Mouse (Mus musculus): Measurements from ENCODE around the gene H2afy. TPM values are rescaled to one million over a fixed set of nuclear protein-coding genes. Genes with fewer than 3 reads are reported as not detected.

The H2afy gene
- polyA plus RNA-seq, 1 experiment, result 146 TPM

DNA sequence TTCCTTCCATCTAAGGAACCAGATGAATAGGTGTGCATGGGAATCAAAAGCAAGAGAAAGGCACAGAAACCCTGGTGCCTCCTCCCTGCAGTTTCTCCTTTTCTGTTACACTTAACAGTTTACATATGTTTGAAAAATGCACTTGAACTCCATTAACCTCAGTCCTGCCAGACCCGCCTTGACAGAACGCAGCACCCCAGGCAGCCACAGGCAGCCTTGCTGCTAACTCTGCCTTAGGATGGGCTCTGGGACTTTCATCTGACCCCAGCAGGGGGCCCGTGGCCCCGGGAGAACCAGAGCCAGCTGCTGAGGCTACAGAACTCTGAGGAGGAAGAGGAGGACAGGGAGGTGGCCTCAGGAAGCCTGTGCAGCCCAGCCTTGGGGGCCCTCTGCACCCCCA is 23.7 kb downstream of the H2afy start:
- no peak for DNase-seq (ENCODE audit: low spot score)

DNA sequence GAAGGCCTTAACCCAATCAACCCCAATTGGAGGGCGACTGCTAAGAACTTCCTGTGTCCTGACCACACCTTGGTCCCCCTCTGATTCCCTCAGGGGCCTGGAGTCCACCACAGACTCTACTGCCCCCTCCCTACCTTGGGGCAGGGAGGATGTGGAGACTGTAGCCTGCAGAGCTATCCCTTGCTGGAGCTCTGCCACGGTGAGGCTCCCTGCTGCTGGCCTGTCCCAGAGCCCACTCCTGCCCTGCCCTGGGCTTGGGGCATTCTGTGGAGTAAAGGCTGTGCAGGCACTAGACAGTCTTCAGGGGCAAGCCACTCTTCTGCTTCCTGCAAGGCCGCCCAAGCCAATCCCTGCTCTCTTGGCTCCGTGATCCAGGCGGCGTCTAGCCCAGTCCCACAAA is 24.6 kb downstream of the H2afy start:
- DNase-seq (ENCODE audit: low spot score), result no peak

DNA sequence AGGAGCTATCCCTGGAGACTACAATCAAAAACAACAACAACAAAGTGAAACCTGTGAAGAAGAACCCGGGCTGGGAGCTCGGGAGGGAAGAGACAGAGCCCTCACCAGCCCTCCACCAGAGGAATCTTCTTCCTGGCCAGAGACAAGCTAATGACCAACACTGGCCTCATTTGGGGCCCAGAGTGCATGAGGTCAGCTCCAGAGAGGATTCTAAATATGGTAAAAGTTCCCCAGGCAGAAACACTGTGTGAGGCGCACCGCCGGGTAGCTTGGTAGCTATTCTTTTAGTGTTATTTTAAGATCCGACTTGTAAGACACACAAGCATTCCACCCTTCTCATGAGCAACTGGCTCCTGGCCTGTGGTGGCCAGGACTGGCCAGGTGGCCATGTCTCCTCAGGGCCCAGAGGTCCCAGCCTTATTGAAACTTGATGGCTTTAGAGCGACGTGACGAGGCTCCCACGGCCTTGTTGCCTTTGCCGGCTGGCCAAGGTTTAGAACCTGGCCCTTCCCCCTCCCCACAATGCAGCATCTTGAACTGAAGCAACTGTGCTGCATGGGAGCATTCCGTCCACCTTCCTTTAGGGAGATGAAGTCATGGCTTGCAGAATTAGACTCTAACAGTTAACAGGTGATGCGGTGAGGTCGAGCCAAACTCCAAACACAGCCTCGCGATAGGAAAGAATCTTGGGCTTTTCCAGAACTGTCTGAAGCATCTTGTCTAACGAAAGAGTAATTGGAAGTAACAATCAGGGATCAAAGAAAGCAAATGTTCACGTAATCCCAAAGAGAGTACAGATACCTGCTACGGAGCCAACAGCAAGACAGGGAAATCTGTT is 25.2 kb downstream of the H2afy start:
- no peak for DNase-seq (ENCODE audit: low spot score)

DNA sequence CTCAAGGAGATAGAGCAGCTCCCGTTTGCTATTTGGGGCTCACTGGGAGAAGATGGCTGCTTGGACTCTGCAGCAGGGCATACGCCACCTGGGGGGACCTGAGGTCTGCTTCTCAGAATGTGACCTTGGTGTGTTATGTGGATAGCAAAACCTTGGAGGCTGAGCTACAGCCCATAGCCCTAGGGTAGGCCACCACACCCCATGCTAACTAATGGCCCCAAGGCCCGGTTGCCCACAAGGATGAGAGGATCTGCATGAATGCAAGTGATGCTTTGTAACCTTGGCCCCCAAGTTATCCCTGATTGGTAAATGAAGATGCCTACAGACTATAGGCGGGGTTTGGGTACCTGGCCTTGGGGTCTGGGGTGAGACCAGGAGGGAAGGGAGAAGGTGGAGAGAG is 26.5 kb downstream of the H2afy start:
- DNase-seq (ENCODE audit: low spot score), result no peak

DNA sequence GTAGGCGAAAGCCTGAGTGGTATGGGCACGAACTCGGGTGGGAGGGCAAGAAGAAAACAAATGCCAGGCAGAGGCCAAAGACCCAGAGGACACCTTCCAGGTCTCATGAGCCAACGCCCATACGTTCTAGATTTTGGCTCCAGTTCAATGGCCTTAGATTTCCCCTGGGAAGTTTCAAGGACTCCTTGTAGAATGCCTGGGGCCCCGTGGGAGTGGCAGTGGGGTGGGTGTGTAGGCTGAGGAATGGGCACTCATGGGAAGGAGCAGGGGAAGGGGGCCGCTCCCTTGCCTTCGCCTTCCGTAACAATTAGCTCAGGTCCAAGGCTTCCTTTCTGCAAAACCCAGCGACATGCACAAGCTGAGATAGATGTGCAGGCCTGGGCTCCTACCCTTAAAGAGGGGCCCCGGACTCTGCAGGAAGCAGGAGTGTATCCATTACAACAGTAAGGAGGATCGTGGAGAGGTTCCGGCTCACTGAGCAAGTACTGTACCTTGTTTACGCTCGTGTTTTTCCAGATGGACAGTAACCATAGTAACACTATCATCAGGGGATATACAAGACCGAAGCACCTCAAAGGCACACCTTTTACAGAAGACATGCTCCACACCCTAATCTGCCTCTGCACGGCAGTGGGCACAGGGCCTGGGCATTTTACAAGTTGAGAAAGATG is 27.2 kb downstream of the H2afy start:
- no peak for DNase-seq (ENCODE audit: low spot score)

DNA sequence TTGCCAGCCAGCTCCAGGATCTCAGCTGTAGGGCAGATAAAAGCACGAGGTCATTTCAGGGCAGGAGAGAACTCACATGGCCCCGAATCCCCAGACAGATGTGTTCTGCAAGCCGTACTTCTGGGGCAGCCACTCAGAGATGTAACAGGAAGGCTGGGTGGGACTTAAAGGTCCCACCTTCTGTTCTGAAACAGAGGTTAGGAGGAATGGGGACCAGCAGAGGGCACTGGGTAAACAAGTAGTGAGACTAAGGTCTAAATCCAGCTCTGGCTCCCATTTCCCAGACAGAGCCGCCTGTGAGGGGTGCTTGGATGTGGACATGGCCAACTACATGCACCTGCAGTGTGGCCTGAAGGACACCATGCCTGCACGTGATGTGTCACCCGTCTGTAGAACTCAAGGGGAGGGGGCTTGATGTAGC is 31.2 kb downstream of the H2afy start:
- no peak for DNase-seq (ENCODE audit: low spot score)

DNA sequence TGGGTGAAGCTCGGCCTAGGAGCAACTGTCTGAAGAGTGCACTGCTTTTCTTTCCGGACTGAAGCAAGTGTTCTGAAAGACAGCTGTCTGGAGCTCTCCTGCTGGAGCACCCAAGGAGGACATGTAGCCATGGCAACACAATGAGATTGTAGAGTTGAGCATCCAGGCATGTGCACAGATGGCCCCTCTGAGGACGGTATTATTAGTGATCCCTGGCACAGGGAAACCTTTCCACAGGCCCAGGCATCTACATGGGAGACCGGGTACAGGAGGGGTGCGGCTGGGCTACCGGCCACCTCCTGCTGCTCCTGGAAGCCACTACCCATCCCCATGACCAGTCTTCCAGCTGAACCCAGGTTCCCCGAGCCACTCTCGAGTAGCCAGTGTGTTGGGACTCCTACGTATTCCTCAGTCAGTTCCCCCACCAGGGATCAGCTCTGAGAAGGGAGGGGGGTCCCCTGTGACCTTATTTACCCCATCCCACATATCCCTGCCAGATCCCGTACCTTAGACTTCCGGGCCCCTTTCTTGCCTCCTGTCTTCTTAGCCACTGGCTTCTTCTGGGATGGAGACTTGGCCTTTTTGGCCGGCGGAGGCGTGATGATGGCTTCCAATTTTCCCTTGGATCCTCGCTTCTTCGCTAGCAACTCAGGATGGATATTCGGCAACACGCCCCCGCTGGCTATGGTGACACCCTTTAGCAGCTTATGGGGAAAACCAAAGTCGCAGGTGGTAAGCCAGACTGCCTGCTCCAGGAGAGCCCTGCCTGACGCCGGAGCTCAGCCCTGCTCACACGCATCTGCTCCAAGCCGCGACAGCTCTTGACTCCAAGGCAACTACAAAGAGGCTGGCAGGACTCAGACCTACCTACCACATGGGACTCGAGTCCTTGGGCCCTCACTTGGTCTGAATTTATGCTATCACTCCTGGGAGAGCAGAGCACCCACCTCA is 32.1 kb downstream of the H2afy start:
- DNase-seq (ENCODE audit: low spot score), result no peak

DNA sequence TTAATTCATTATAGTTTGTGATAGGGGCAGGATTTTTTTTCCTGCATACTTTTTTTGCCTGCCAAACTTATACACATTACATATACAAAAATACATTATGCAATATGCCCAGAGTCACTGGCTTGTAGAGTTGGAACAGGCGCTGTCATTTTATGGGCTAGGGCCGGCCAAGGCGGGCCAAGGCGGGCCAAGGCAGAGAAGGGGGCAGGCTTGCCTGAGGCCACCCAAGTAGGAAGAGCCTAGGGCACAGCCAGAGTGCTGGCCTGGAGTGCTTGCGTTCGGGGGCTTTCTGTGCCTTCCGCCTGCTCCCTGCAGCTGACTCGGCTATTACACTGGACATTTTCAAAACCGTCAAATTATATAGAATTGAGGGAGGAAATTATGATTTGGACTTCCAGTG is 34.0 kb downstream of the H2afy start:
- DNase-seq (ENCODE audit: low spot score), result no peak

DNA sequence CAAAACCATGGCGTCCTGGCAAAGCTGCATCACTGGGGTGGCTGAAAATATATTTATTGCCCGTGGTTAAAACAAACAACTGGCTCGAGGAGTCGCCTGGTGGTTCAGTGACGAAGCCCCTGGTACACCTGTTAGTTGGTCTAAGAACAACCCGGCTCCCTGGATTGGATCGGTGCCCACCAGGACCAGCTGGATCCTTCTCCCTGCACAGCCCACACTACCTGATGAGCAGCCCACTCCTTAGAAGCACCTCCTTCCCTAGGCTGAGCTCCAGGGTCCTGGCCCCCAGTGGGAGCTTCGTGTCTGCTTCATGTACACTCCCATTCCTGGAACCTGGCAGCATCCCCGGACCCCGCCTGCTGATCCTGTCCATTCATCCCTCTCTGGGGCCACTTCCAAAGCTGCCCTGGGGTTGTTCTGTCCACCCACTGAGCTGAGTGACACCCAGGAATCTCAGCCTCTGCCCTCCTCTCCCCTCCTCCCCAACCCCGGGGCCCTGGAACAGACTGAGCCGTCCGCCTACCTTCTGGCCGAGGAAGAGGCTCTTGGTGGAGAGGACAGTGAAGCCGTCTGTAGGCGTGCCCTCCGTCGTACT is 40.5 kb downstream of the H2afy start:
- DNase-seq (ENCODE audit: low spot score), result no peak

DNA sequence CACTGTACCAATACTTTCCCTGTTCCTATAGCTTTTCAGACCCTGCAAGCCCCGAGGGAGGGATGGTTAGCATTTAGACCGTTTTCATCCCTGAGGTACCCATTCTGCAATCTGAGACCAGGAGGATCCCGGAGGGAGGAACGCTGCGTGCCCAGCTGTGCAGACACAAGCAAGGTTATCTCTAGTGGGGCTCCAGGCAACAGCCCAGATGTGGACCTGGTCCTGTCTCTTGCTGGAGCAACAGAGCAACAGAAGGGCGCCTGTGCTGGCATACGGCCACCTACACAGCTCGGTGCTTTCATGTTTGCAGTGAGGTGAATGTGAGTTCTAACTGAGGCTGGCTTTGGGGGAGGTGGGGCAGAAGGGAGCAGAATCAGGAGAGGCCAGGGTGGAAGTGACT is 41.6 kb downstream of the H2afy start:
- no peak for DNase-seq (ENCODE audit: low spot score)

DNA sequence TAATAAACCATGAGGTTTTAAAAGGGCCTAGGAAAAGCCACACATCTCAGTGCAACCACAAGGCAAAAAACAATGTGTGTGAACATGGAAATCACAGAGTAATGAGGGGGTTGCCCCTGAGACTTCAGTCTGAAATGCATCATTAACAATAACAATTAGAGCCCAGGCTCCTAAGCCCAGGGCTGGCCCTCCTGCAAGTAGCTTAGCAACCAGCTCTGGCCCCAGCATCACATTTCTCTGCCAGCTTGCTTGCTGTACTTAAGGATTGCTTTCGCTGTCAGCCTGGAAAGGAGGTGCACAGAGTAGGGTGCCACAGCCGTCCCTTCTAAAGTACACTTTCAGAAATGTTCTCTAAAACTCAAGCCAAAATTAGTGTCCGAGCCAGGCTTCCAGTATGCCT is 42.5 kb downstream of the H2afy start:
- no peak for DNase-seq (ENCODE audit: low spot score)

DNA sequence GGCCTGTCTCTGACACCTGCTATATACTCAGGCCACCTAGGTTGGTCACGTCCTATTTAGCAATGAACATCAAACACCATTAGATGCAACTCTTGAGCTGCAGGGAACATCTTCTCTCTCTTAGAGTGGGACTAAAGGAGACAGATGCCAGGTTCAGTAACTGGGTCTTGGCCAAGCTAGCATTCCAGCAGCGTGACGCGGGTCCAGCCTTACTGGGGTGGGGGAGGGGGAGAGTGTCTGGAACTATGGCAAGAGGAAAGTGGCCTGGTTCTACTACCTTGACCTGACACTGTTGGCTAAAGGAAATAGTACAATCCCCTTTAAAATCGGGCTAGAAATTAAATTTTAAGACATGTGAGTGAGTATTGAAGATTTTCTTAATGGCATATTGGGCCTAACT is 43.6 kb downstream of the H2afy start:
- no peak for DNase-seq (ENCODE audit: low spot score)

DNA sequence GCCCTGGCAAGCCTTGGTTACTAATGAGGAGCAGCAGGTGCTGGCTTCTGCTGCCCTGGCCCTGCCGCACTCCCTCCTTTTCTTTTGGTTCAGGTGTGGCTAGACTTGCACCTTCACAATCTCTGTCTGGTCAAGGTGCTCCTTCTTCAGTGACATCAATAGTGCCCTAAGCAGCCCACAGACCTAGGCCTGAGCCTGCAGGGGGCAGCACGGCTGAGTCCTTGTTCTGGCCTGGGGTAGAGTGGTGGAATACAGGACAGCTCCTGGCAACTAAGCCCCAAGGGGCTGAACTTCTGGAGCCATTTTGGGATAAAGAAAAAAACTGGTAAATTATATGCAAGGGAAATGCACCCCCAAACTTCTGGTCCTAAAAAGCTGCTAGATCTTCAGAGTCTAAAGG is 45.6 kb downstream of the H2afy start:
- DNase-seq (ENCODE audit: low spot score), result no peak

DNA sequence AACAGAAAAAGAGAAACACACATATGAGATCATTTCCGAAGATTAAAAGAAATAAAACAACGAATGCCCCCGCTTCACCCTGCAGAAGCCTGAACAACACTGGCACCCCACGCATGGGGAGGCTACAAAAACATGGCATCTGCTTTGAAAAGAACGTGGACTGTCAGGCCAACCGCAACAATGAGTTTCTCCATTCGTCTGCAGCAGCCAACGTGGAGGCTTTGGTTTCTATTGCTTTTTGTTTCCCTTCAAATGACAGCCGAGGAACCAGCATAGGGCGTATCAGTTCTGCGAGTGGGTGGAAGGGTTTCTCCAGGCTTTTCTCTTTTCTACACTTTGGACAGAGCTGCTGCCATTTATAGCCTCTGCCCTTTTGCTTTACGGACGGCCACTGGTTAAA is 47.6 kb downstream of the H2afy start:
- DNase-seq (ENCODE audit: low spot score), result no peak

DNA sequence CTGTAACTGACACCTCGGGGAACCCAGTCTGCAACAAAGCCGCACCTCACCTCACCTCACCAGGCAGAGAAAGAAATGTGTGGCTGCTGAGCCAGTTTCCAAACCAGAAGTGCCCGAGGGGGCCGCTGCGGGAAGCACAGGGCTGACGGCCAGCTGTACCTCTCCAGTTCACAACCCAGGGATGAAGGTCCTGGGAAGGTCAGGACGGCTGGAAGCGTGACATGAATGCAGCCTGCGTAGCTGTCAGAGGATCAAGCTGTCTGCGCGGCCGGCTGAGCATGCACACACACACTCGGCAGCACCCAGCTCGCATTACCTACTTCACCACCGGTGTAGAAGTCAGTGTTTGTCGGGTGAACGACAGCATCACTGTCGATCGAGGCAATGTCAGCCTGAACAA is 48.2 kb downstream of the H2afy start:
- DNase-seq (ENCODE audit: low spot score), result no peak

DNA sequence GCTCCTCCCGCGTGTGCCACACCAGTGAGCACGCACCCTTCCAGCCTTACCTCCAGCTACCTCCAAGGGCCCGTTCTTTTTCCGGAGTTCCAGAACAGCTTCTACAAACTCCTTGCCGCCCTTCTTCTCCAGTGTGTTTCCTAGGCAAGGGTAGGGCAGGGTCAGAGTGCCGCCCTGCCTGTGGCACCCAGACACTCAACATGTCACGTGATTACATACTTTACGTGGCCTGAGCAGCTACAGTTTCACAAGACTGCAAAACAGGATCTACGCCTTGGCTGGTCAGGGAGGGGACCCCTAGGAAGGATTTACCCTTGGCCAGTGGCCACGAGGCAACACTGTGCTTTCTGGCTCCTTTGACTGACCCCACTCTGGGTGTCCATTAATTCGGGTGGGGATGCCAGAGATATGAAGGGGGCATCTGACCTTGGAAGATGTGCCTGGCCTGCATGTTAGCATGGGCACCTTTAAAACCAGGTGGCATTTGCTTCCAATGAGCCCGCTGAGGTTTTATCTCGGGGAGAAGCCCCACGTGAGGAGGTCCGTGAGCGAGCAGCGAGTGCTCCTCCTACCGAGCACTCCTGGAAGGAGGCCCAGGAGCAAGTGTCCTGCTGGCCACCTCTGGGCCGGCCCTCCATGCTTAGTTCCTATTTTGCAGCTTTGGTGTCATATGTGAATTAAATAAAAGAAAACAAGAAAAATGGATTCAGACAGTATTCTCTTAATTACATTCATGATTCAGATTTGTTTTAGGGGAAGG is 51.8 kb downstream of the H2afy start:
- no peak for DNase-seq (ENCODE audit: low spot score)

DNA sequence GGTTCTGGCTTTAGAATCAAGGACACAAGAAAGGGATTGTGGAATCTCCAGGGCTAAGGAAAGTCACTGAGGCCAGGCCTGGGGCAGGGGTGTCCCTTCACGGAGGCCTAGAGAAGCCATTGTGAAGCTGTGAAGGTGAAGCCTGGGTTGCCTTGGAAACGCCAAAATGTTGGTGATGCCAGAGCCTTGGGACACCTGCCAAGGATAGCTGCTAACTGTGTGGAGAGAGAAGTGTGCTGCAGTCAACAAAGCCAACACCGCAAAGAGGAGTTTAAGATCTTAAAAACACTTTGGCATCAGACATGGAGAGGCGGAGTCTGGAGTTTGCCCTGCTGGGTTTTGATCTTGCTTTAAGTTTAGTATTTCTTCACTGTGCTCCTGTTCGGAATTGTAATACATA is 54.5 kb downstream of the H2afy start:
- no peak for DNase-seq (ENCODE audit: low spot score)

DNA sequence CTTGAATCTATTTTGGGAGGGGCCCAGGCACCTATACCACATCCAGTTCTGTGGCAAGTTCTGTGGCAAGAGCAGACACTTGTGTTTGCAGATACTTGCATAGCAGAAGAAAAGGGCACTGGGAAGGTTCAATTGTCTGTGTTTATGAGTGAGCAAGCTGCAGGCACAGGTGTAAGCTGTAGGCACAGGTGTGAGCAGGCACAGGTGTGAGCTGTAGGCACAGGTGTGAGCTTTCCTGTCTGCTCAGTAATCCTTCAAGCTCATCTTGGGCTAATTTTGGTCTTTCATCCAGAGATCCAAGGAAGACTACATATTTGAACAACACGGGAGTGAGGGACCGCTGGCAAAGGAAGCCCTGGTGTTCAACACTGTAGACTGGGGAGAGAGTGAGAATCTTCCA is 56.5 kb downstream of the H2afy start:
- DNase-seq (ENCODE audit: low spot score), result no peak

DNA sequence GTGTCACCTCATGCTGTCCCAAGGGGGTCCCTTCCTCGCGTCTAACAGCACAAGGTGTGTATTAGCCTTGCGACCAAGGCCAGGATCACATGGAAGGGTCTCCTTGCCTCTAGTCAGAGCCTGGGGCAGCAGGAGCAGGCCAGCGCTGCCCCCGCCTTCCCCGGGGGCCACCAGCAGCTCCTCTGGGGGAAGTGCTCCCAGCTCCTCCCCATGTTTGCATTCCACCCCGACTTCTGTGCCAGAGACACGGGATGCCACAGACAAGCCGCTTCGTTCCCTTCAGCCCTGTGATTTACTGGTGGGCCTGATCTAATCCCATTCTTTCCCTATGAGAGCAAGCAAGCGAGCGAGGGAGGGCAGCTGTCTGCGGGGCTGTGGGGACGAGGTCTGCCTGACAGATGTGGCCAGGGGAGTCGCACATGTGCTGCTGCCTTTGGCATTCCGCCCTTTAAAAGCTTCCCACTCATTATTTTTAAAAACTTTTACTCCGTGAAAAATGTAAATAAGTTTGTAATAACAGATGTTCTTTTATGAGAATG is 57.4 kb downstream of the H2afy start:
- no peak for DNase-seq (ENCODE audit: low spot score)

DNA sequence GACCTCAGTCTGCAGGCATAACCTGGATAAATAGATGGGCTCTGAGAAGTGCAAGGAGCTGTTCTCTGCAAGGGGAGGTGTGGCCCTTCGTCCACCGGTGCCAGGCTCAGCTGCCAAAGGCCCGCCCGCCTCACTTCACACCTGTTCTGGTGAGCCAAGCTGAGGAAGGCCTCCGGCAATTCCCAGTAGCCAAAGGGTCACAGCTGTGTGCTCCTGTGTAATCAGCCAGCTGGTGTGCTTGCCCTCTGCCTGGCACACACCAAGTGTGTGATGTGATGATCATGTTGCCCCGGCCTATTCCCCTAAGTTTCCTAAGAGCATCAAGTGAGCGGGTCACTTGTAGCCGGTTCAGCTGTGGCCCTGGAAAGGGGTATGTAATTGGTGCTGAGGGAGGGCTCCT is 60.2 kb downstream of the H2afy start:
- DNase-seq (ENCODE audit: low spot score), result no peak

DNA sequence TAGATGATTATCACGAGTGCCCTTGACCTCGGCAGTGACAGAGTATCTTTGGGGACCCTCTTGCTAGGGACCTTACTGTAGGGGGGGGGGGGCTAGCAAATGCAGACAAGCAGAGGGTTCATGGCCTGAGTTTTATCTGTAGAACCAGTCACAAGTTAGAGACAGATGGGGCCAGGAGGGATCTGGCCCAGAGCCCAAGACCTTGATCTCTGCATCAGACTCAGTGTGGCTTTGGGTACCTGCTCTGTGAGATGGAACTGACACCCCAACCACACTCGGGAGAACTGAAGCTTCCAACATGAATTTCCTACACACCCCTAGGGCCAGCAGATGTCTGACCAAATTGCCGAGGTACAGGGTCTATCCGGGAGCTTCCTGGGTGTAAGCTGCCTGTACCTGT is 63.0 kb downstream of the H2afy start:
- no peak for DNase-seq (ENCODE audit: low spot score)
